Mouse (Mus musculus) layer of hippocampus, adult 2 months (tissue): ENCODE data around the gene Itga4. TPM values are rescaled to one million over a fixed set of nuclear protein-coding genes. Genes with fewer than 3 reads are reported as not detected.
A peak's percentile ranks its signal among the peaks of the same experiment; 100 is the strongest.

ENCODE experiments used
- DNase-seq, 2 experiments: peaks; one replicate each; pipeline ENCODE4 v3.0.0; 2022; ENCODE audit warnings: low spot score in 2 of 2
- H3K27ac ChIP-seq: fragments of 200-600 bp; 2 replicates; pipeline ENCODE4 v1.8.1; 2022
- H3K4me3 ChIP-seq: fragments of 200-600 bp; 2 replicates; pipeline ENCODE4 v1.8.1; 2022; ENCODE audit warnings: mild to moderate bottlenecking
- CTCF ChIP-seq: fragments of 200-600 bp; conservative IDR thresholded peaks from 2 replicates; pipeline ENCODE4 v1.8.1; 2022; ENCODE audit warnings: antibody characterized with exemption, mild to moderate bottlenecking, moderate library complexity
- total RNA-seq, 2 experiments: library from RNA; stranded (reverse); gene quantifications; 2 replicates each; pipeline ENCODE4 v1.2.3; 2021

Gene Itga4
- total RNA-seq, 2 experiments from 2014 or later: 25.9 to 28.6 TPM

DNA sequence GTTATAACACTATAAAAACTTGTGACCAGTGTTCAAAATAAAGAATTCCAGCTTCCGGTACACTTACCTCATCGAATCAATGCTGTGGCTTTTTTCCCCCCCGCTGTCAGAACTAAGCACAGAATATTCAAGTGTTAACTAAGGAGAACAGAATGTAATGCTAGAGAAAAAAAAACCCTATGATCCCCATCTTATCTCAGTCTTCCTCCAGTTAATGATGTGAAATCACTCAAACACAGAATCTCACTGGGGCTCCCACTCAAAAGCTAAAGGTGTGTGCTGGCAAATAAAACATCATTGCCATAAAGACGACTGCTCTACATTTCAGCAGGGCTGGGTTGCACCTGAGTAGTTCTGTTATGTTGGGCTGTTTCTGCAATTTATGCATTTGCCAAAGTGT is 16.6 kb downstream of the Itga4 start:
- no peak overlapping the region for H3K4me3 ChIP-seq
- DNase-seq: no peak
- TF ChIP-seq CTCF: no peak
- H3K27ac ChIP-seq: no peak overlapping the region

DNA sequence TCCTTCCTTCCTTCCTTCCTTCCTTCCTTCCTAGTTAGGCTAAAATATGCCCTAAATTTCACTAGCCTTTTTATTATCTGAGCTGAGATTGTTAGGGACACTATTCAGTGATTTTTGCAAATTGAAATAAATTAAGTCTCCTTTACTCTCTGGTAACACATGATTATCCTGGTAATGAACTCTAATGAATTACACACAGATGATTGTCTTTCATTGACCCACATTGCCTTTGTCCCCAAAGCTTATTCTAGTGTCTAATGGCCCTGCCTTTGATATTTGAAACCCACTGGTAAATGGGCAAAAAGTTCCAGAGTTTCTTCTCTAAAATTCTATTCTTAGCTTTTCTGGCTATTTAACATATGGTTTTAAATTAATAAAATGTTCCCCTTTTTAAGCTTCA is 23.4 kb downstream of the Itga4 start:
- DNase-seq: no peak
- Histone ChIP-seq H3K27ac (no peak overlapping the region), H3K4me3 (no peak overlapping the region)
- TF ChIP-seq CTCF: no peak

GRCm38 (mm10) chr2:79284206-79284605 is 29.0 kb downstream of the Itga4 start:
- TF ChIP-seq CTCF: no peak
- no peak for DNase-seq
- Histone ChIP-seq H3K4me3 (no peak overlapping the region), H3K27ac (no peak overlapping the region)

DNA sequence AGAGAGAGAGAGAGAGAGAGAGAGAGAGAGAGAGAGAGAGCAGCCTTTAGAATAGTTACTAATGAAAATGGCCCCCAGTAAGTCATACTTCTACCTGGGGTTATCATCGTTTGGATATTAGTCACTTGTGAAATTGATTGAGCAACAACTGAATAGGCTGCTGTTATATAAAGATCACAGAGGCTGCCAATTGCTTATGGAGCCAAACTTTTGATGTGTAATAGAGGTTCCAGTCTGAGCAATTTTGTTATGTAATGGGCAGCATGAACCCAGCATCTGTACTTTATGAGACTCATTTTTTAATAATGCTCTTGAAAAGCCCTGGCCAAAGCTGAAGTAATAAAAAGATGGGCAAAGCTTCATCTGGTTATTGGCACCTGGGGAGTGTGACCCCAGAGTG is 34.9 kb downstream of the Itga4 start:
- H3K4me3 ChIP-seq: no peak overlapping the region
- 0 out of 2 replicates have a peak overlapping the region, but pooled peaks have one; percentile 1 for H3K27ac ChIP-seq
- DNase-seq: no peak
- no peak for TF ChIP-seq CTCF

DNA sequence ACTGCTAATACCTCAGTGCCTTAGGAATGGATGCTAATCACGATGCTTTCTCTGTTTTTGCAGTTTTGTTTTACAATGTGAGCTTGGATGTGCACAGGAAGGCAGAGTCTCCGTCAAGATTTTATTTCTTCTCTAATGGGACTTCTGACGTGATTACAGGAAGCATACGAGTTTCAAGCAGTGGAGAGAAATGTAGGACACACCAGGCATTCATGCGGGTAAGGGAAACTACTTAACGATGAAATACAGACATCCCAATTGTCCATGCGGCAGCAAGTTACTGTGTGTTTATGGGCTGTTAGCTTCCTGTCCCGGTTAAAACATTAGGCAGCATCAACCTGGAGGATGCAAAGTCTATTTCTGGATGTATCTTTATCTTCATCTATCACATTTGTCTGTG is 36.7 kb downstream of the Itga4 start:
- TF ChIP-seq CTCF: no peak
- H3K27ac ChIP-seq: peak overlapping the region; percentile 82
- H3K4me3 ChIP-seq: no peak overlapping the region
- no peak for DNase-seq

- TF ChIP-seq CTCF: no peak
- no peak overlapping the region for H3K4me3 ChIP-seq
- peak; percentile 54 to 58 for DNase-seq
- H3K27ac ChIP-seq: peak overlapping the region; percentile 82
These were observed 37.2 kb downstream of the Itga4 start for GRCm38 (mm10) chr2:79292431-79292830.

- Histone ChIP-seq H3K4me3 (no peak overlapping the region), H3K27ac (no peak overlapping the region)
- TF ChIP-seq CTCF: no peak
- DNase-seq: no peak
These were observed 47.2 kb downstream of the Itga4 start for GRCm38 (mm10) chr2:79302398-79302797.

DNA sequence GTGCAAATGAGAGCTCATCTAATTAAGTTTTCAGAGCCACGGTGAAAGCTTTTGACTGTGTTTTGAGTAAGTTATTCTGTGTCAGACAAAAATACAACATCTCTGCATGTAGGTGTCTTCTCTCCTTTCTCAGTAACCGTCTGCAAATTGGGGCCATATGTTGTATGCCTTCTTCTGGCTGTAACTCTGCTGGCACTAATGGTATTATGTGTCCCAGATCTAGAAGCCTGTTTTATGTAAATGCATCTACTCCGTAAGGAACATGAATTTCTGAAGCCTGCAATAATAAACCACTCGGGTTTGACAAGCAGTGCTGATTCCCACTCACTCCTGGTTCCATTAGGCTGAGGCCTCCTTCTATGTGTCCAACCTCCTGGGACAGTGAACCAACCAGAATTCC is 52.3 kb downstream of the Itga4 start:
- peak in 1 of 2 experiments; percentile 39 for DNase-seq
- H3K27ac ChIP-seq: peak overlapping the region; percentile 12; the same call in 1 of the 2 replicates
- no peak overlapping the region for H3K4me3 ChIP-seq
- TF ChIP-seq CTCF: no peak

- no peak for TF ChIP-seq CTCF
- DNase-seq: peak in 1 of 2 experiments; percentile 43
- Histone ChIP-seq H3K4me3 (no peak overlapping the region), H3K27ac (peak overlapping the region; percentile 65)
These were observed 54.4 kb downstream of the Itga4 start for GRCm38 (mm10) chr2:79309454-79310118.

GRCm38 (mm10) chr2:79312499-79312898 is 57.3 kb downstream of the Itga4 start:
- DNase-seq: no peak
- TF ChIP-seq CTCF: no peak
- no peak overlapping the region for H3K27ac ChIP-seq
- H3K4me3 ChIP-seq: no peak overlapping the region

DNA sequence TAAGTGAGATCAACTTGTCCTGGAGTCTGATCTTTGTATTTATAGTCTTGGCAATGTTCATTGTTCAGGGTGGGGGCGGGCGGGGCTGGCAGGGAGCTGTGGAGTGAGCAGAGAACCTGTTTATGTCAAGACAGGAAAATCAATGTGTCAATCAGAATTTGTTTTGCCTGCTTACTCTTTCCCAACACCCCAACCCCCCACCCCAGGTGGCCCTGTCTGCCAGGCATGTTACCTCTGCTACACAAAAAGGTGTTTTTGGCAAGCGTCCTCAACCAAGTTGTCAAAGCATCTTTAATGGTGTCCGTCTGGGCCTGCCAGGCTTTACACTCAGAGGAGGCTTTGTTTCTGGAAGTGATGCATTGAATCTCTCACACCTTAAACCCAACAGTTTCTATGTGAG is 59.9 kb downstream of the Itga4 start:
- no peak overlapping the region for H3K4me3 ChIP-seq
- TF ChIP-seq CTCF: no peak
- H3K27ac ChIP-seq: no peak overlapping the region
- no peak for DNase-seq

GRCm38 (mm10) chr2:79316182-79316880 is 61.1 kb downstream of the Itga4 start:
- Histone ChIP-seq H3K27ac (no peak overlapping the region), H3K4me3 (no peak overlapping the region)
- DNase-seq: no peak
- TF ChIP-seq CTCF: no peak

DNA sequence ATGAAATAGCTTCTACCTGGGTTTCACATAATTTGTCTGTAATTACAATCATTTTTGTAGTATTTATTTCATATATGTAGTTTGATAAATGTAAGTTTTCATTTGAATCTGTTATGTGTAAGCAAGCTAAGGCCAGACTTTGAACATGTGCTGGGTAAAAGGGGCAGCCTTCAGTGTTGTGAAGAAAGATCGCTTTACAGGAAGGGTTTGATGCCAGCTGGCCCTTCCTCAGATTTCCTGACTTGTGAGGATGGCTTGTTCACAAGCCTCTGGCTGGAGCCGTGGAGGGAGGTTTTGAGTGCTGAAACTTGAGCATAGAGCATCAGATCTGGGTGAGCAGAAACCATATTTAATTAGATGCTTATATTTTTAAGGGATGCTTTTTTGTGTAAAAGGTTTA is 72.9 kb downstream of the Itga4 start:
- TF ChIP-seq CTCF: no peak
- Histone ChIP-seq H3K4me3 (no peak overlapping the region), H3K27ac (no peak overlapping the region)
- no peak for DNase-seq

- H3K27ac ChIP-seq: no peak overlapping the region
- TF ChIP-seq CTCF: no peak
- DNase-seq: no peak
- no peak overlapping the region for H3K4me3 ChIP-seq
These were observed 79.4 kb downstream of the Itga4 start for GRCm38 (mm10) chr2:79334661-79335060.
